Mouse (Mus musculus) heart, embryonic 15.5 days (tissue): ENCODE data around the gene C2cd2l. TPM values are rescaled to one million over a fixed set of nuclear protein-coding genes. Genes with fewer than 3 reads are reported as not detected.

Experiments
- ATAC-seq: fragments of 200-750 bp; cut with Nextera tagmentation; replicated peaks from 2 replicates; pipeline ENCODE4 v1.8.0; 2017; ENCODE audit warnings: low read depth, moderate TSS enrichment; ENCODE audit not compliant: insufficient number of reproducible peaks, insufficient read depth, low FRiP score
- H3K27ac ChIP-seq: fragments of 300-500 bp; sonication (generic); 2 replicates; pipeline ENCODE4 v1.5.1; 2015; ENCODE audit warnings: mild to moderate bottlenecking, inconsistent platforms
- H3K27me3 ChIP-seq: fragments of 300-500 bp; sonication (generic); 2 replicates; pipeline ENCODE4 v1.6.1; 2015; ENCODE audit warnings: inconsistent platforms
- H3K36me3 ChIP-seq: fragments of 300-500 bp; sonication (generic); 2 replicates; pipeline ENCODE4 v1.6.1; 2015; ENCODE audit warnings: mild to moderate bottlenecking, inconsistent platforms
- H3K4me1 ChIP-seq: fragments of 300-500 bp; sonication (generic); replicated peaks from 2 replicates; pipeline ENCODE4 v1.6.1; 2015; ENCODE audit warnings: inconsistent platforms
- H3K4me2 ChIP-seq: fragments of 300-500 bp; sonication (generic); 2 replicates; pipeline ENCODE4 v1.6.1; 2015; ENCODE audit warnings: inconsistent platforms, mild to moderate bottlenecking, moderate library complexity
- H3K4me3 ChIP-seq: fragments of 300-500 bp; sonication (generic); 2 replicates; pipeline ENCODE4 v1.5.1; 2015; ENCODE audit warnings: mild to moderate bottlenecking, inconsistent platforms
- H3K9ac ChIP-seq: fragments of 300-500 bp; sonication (generic); 2 replicates; pipeline ENCODE4 v1.6.1; 2015; ENCODE audit warnings: mild to moderate bottlenecking, inconsistent platforms
- H3K9me3 ChIP-seq: fragments of 300-500 bp; sonication (generic); replicated peaks from 2 replicates; pipeline ENCODE4 v1.6.1; 2016; ENCODE audit warnings: inconsistent platforms
- WGBS: fragments of 180-500 bp; shearing (Covaris S2); methylation state at CpG from one replicate; pipeline ENCODE4 v1.1.7; 2015; ENCODE audit warnings: mixed read lengths; 5-methylcytosine and 5-hydroxymethylcytosine counted together
- microRNA-seq: library from miRNA; unstranded; fragments of <30 nt; microRNA quantifications from one replicate; pipeline ENCODE4, GENCODE M21; 2016
- polyA plus RNA-seq: library from polyadenylated mRNA; unstranded; fragments of >200 nt; fragmentation: Nextera tagmentation; extraction: Ambion mirVana; gene quantifications from 2 replicates; pipeline ENCODE4 v1.2.1, GENCODE M21; 2015

The C2cd2l gene
- polyA plus RNA-seq, 1 experiment from 2014 or later, result 6.5 TPM

- H3K9ac ChIP-seq, result no peak overlapping the region
- 87% methylated on average over 14 of the region's 14 CpGs for WGBS
These were observed 58.7 kb downstream of the C2cd2l start for GRCm38 (mm10) chr9:44261388-44261787.

More at GRCm38 (mm10) chr9:44261388-44261787, 58.7 kb downstream of the C2cd2l start:
- H3K36me3 ChIP-seq, result peaks cover 6% of the 10 kb centered on the region; the same call in 1 of the 2 replicates
- no peaks in the 10 kb centered on the region for H3K9me3 ChIP-seq
- no peak overlapping the region for H3K27ac ChIP-seq
- H3K4me2 ChIP-seq, result no peak overlapping the region
- no peaks in the 10 kb centered on the region for H3K27me3 ChIP-seq
- ATAC-seq, result no peak; the same call in 1 of the 2 replicates
- no peaks in the 10 kb centered on the region; the same call in 1 of the 2 replicates for H3K4me1 ChIP-seq
- no peak overlapping the region for H3K4me3 ChIP-seq

Small RNAs within 50 kb of the gene (microRNA-seq; reads per million reads assigned to microRNA genes)
- gene Gm44335, result not detected

Other genes starting within 250 kb of the C2cd2l start
- not detected in 2 replicates for gene Mfrp, start 218.6 kb downstream of the C2cd2l start, polyA plus RNA-seq
- 3.8 TPM in 2 replicates for gene C1qtnf5, start 213.0 kb downstream of the C2cd2l start, polyA plus RNA-seq
- gene Gm49380, start 206.8 kb downstream of the C2cd2l start, polyA plus RNA-seq, result 0.05 and 0.13 TPM in 2 replicates
- gene Rnf26, start 206.8 kb downstream of the C2cd2l start, polyA plus RNA-seq, result 28.7 and 39.9 TPM in 2 replicates
- 93.4 and 102 TPM in 2 replicates for gene Mcam, start 185.8 kb downstream of the C2cd2l start, polyA plus RNA-seq
- gene Cbl, start 86.2 kb downstream of the C2cd2l start, polyA plus RNA-seq, result 10.7 and 14.8 TPM in 2 replicates
- 0.28 and 0.52 TPM in 2 replicates for gene Ccdc153, start 79.6 kb downstream of the C2cd2l start, polyA plus RNA-seq
- gene Pdzd3, start 68.8 kb downstream of the C2cd2l start, polyA plus RNA-seq, result 0.13 TPM in 1 of 2 replicates, not detected in the other
- gene Nlrx1, start 51.7 kb downstream of the C2cd2l start, polyA plus RNA-seq, result 7.3 and 9.2 TPM in 2 replicates
- 1.5 and 2.8 TPM in 2 replicates for gene Abcg4, start 31.7 kb downstream of the C2cd2l start, polyA plus RNA-seq
- gene Hinfp, start 14.6 kb downstream of the C2cd2l start, polyA plus RNA-seq, result 15.1 and 16.0 TPM in 2 replicates
- 27.8 and 31.0 TPM in 2 replicates for gene Dpagt1, start 5.7 kb upstream of the C2cd2l start, polyA plus RNA-seq
- gene H2afx, start 14.4 kb upstream of the C2cd2l start, polyA plus RNA-seq, result 167 and 187 TPM in 2 replicates
- 89.7 and 105 TPM in 2 replicates for gene Hmbs, start 23.9 kb upstream of the C2cd2l start, polyA plus RNA-seq
- 17.3 and 20.9 TPM in 2 replicates for gene Vps11, start 41.4 kb upstream of the C2cd2l start, polyA plus RNA-seq
- 14.3 and 18.1 TPM in 2 replicates for gene Hyou1, start 59.2 kb upstream of the C2cd2l start, polyA plus RNA-seq
- 31.4 and 33.8 TPM in 2 replicates for gene Slc37a4, start 76.6 kb upstream of the C2cd2l start, polyA plus RNA-seq
- gene Rps25, start 86.9 kb upstream of the C2cd2l start, polyA plus RNA-seq, result 902 and 1,114 TPM in 2 replicates
- gene Trappc4, start 87.3 kb upstream of the C2cd2l start, polyA plus RNA-seq, result 78.6 and 87.4 TPM in 2 replicates
- 18.3 and 23.5 TPM in 2 replicates for gene Ccdc84, start 98.3 kb upstream of the C2cd2l start, polyA plus RNA-seq
- not detected in 2 replicates for gene Foxr1, start 120.9 kb upstream of the C2cd2l start, polyA plus RNA-seq
- 0.63 TPM in 1 of 2 replicates, not detected in the other for gene Upk2, start 134.7 kb upstream of the C2cd2l start, polyA plus RNA-seq
- gene Bcl9l, start 162.5 kb upstream of the C2cd2l start, polyA plus RNA-seq, result 9.1 and 12.6 TPM in 2 replicates
- gene Cxcr5, start 241.6 kb upstream of the C2cd2l start, polyA plus RNA-seq, result 0.05 and 0.23 TPM in 2 replicates